Mouse (Mus musculus) heart, embryonic 10.5 days (tissue): Measurements from ENCODE around the gene Sgsm1. TPM values are rescaled to one million over a fixed set of nuclear protein-coding genes. Genes with fewer than 3 reads are reported as not detected.
A peak's percentile ranks its signal among the peaks of the same experiment; 100 is the strongest.

Source experiments
- DNase-seq: peaks from one replicate; pipeline ENCODE4 v3.0.0-alpha.2; 2017; ENCODE audit warnings: low spot score
- H3K27ac ChIP-seq: fragments of 300-500 bp; sonication (generic); 2 replicates; pipeline ENCODE4 v1.5.1; 2016; ENCODE audit warnings: mild to moderate bottlenecking
- H3K27me3 ChIP-seq: fragments of 300-500 bp; sonication (generic); 2 replicates; pipeline ENCODE4 v1.6.1; 2016; ENCODE audit warnings: mild to moderate bottlenecking; ENCODE audit not compliant: poor library complexity, insufficient read depth, severe bottlenecking
- H3K36me3 ChIP-seq: fragments of 300-500 bp; sonication (generic); 2 replicates; pipeline ENCODE4 v1.6.1; 2016; ENCODE audit warnings: mild to moderate bottlenecking, moderate library complexity
- H3K4me1 ChIP-seq: fragments of 300-500 bp; sonication (generic); 2 replicates; pipeline ENCODE4 v1.6.1; 2016; ENCODE audit warnings: mild to moderate bottlenecking
- H3K4me3 ChIP-seq: fragments of 300-500 bp; sonication (generic); 2 replicates; pipeline ENCODE4 v1.5.1; 2016; ENCODE audit warnings: mild to moderate bottlenecking, moderate library complexity
- H3K9me3 ChIP-seq: fragments of 300-500 bp; sonication (generic); 2 replicates; pipeline ENCODE4 v1.6.1; 2016; ENCODE audit warnings: mild to moderate bottlenecking, moderate library complexity
- WGBS: fragments of 180-500 bp; shearing (Covaris S2); methylation state at CpG from one replicate; pipeline ENCODE4 v1.1.7; 2016; 5-methylcytosine and 5-hydroxymethylcytosine counted together
- polyA plus RNA-seq: library from polyadenylated mRNA; unstranded; fragments of >200 nt; fragmentation: Nextera tagmentation; extraction: Ambion mirVana; gene quantifications from 2 replicates; pipeline ENCODE4 v1.2.1, GENCODE M21; 2016

Gene Sgsm1
- polyA plus RNA-seq, 1 experiment from 2014 or later: 6.7 TPM

DNA sequence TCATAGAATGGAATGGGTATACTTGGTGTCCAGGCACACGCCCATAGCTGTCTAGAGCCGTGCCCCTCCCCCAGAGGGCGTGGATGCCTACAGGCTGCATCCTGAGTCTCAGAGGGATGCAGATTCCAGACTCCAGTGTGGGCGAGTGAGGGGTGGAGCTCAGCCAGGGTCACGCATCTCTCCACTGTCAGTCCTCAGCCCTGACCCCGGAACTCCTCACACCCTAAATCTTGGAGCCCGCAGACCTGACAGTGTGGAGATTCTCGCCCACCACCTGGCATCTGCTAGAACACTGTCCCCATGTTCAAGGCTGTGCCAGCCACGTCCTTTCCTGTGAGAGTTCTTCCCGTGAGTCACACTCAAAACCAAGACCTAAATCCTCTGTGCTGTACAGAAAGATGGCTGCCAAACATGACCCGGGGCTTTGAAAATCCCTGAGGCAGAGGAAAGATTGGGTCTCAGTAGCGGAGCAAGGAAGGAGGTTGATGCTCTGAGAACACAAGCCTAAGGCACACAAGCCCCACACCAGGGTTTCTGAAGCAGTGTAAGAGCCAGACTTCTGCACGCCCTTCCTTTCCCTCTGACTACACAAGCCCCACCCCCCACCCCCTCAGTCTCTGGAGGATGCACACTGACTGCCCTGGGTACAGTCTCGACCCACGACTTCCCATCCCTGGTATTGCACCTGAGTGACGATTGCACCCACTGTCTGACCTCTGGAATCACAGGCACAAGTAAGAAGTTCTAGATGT is 34.2 kb upstream of the Sgsm1 start:
- WGBS: 37% methylated on average over 16 of the region's 16 CpGs
- Histone ChIP-seq H3K9me3 (no peaks in the 10 kb centered on the region), H3K4me1 (no peaks in the 10 kb centered on the region; the same call in 1 of the 2 replicates), H3K27ac (no peak overlapping the region), H3K27me3 (peaks cover 90% of the 10 kb centered on the region), H3K4me3 (no peak overlapping the region), H3K36me3 (no peaks in the 10 kb centered on the region)
- DNase-seq: no peak

DNA sequence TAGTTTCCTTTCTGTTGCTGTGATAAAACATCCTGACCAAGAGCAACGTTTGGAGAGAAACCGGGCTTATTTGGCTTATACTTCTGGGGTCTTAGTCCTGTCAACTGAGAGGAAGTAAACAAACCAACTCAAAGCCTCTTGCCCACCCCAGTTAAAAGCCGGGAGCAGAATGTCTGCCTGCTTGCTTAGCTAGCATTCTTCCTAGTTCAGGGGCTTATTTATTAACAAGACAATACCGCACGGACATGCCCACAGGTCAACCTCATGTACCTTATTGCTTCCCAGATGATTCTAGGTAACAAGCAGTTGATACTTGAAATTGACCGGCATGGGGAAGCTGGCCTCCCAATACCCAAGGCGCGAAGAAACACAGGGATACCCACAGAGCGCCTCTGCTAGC is 25.7 kb upstream of the Sgsm1 start:
- 32% methylated on average over 9 of the region's 9 CpGs for WGBS
- Histone ChIP-seq H3K27me3 (peaks cover 93% of the 10 kb centered on the region), H3K36me3 (no peaks in the 10 kb centered on the region), H3K9me3 (no peaks in the 10 kb centered on the region), H3K4me3 (peak overlapping the region; percentile 47; the same call in 1 of the 2 replicates), H3K4me1 (peaks cover 18% of the 10 kb centered on the region), H3K27ac (no peak overlapping the region)
- DNase-seq: no peak

DNA sequence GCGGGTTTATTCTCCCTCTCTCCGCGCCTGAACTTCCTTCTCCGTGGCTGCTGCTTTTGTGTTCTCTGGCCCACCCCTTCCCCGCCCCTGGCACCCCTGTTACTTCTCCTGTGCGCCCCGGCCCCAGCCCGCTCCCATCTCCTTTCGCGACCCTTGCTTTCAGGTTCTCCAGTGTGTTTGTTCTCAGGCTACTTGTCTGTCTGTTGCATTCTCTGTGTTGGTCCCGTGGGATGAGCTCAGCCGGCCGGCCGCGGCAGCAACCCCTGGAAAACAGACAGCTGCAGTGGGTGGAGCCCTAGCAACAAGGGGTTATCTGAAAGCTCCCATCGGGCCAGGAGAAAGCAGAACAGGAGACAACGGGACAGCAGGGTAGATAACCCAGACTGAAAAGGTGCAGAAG is 25.1 kb upstream of the Sgsm1 start:
- under 1% methylated on average over 17 of the region's 17 CpGs for WGBS
- H3K36me3 ChIP-seq: no peaks in the 10 kb centered on the region
- no peak overlapping the region for H3K27ac ChIP-seq
- peak overlapping the region; percentile 47 for H3K4me3 ChIP-seq
- no peaks in the 10 kb centered on the region for H3K9me3 ChIP-seq
- DNase-seq: no peak
- H3K4me1 ChIP-seq: peaks cover 18% of the 10 kb centered on the region
- H3K27me3 ChIP-seq: peaks cover 89% of the 10 kb centered on the region

DNA sequence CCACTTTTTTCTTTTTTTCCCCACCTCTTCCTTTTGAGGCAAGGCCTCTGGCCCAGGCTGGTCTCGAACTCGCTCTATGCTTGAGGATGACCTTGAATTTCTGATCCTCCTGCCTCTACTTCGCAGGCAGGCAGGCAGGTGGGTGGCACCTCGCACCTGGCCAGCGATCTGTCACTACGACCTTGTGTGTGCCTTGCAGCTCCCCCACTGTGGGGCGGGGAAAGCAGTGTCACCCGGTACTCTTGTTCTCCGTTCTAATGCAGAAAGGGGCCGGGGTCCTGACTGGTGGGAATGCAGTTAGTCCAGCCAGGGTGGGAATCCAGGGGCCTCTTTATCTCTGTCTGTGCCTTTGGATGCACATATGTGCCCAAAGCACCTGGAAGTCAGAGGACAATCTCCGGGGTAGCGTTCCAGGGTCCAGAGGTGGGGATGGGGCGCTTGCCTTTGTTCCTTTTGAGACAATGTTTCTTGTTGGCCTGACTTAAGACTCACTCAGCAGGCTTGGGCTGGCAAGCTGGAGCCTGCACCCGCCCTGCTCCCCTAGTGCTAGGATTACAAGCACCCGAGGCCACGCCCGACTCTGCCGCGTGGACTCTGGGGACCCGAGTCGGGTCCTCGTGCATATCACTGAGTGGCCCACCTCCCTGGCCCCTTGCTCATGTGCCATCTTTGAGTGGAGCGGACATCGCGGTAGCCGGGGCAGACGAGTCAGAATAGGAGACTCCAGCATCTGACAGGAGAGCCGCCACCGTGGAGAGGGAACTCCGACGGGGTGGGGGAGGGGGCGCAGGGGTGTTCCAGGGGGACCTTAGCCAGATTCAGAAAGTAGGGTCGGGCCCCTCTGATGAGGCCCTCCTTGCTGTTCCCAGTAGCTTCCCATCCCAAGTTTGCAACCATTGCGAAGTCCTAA is 24.3 kb upstream of the Sgsm1 start:
- Histone ChIP-seq H3K27ac (no peak overlapping the region), H3K4me1 (peaks cover 18% of the 10 kb centered on the region), H3K36me3 (no peaks in the 10 kb centered on the region), H3K9me3 (no peaks in the 10 kb centered on the region), H3K4me3 (peak overlapping the region; percentile 47), H3K27me3 (peaks cover 93% of the 10 kb centered on the region)
- 7% methylated on average over 34 of the region's 34 CpGs for WGBS
- DNase-seq: no peak

DNA sequence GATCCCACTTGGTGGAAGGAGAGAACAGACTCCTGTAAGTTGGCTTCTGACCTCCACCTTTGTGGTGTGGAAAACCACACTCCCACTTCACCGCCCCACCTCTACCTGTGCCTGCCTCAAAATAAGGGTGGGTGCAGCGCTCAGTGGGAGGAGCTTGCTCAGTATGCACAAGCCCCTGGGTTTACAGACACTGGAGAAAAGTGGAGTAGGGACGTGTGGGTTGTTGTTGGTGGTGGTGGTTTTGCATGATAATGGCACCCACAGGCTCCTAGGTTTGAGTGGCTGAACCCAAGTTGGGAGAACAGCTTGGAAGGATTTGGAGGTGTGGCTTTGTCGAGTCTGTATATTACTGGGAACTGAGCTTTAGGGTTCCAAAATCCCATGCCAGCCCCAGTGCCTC is 22.3 kb upstream of the Sgsm1 start:
- Histone ChIP-seq H3K4me1 (peaks cover 18% of the 10 kb centered on the region), H3K4me3 (no peak overlapping the region), H3K27ac (no peak overlapping the region), H3K27me3 (peaks cover 75% of the 10 kb centered on the region), H3K36me3 (no peaks in the 10 kb centered on the region), H3K9me3 (peaks cover 11% of the 10 kb centered on the region)
- no peak for DNase-seq
- WGBS: 50% methylated on average over 4 of the region's 4 CpGs

DNA sequence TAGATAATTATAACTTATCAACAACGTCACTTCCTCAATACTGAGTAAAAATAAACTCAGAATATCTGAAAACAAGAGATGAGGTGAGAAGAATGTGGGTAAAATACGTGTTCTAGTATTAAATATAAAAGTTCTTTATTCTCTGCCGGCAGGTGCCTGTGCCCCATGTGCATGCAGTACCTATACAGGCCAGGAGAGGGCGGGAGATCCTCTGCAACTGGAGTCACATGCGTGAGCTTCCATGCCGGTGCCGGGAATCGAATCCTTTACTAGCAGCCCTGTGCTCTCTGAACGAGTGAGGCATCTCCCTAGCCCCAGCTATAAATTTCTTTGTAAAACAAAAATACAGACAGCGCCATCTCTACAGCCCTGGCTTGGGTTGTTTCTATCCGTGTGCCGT is 21.7 kb upstream of the Sgsm1 start:
- no peak for DNase-seq
- H3K4me1 ChIP-seq: peaks cover 18% of the 10 kb centered on the region
- 26% methylated on average over 12 of the region's 12 CpGs for WGBS
- H3K9me3 ChIP-seq: peaks cover 11% of the 10 kb centered on the region
- H3K36me3 ChIP-seq: no peaks in the 10 kb centered on the region
- H3K4me3 ChIP-seq: no peak overlapping the region
- H3K27me3 ChIP-seq: peaks cover 69% of the 10 kb centered on the region
- no peak overlapping the region for H3K27ac ChIP-seq

DNA sequence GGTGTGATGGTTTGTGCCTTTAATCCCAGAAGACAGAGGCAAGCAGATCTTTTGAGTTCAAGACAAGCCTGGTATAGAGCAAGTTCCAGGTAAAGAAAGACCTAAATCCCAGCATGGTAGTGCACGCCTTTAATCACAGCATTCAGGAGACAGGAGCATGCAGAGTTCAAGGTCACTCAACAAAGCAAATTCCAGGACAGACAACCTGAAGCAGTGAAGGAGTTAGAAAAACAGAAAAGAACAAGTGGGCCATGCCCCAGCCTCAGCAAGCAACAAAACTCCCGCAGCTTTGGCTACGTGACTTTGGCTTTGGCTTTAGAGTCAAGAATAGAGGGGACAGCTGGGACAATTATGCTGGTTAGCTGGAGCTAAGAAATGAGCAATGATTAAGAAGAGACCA is 19.6 kb upstream of the Sgsm1 start:
- WGBS: 80% methylated on average over 3 of the region's 3 CpGs
- peaks cover 11% of the 10 kb centered on the region for H3K9me3 ChIP-seq
- no peaks in the 10 kb centered on the region for H3K36me3 ChIP-seq
- peaks cover 8% of the 10 kb centered on the region for H3K4me1 ChIP-seq
- peaks cover 60% of the 10 kb centered on the region for H3K27me3 ChIP-seq
- H3K27ac ChIP-seq: no peak overlapping the region
- H3K4me3 ChIP-seq: no peak overlapping the region
- no peak for DNase-seq

DNA sequence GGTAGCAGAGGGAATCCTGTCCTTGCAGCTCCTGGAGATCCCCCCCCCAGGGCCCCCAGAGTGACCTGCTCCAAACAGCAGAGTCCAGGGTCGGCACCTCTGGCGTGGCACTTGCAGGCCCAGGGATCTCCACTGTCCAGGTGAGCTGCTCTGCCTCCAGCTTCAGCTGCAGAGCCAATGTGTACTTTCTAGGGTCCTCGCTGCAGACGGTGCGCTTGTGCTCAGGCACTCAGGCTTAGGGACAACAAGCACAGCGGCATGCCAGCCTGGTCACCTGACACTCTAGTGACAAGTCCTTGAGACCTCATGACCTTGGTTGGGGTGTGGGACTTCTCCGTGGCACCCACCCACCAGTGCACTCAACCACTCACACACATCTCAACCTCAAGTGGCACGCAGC is 18.9 kb upstream of the Sgsm1 start:
- DNase-seq: no peak
- H3K4me1 ChIP-seq: peaks cover 1% of the 10 kb centered on the region
- peaks cover 11% of the 10 kb centered on the region for H3K9me3 ChIP-seq
- peaks cover 60% of the 10 kb centered on the region for H3K27me3 ChIP-seq
- no peaks in the 10 kb centered on the region for H3K36me3 ChIP-seq
- H3K27ac ChIP-seq: no peak overlapping the region
- WGBS: 88% methylated on average over 8 of the region's 8 CpGs
- no peak overlapping the region for H3K4me3 ChIP-seq

DNA sequence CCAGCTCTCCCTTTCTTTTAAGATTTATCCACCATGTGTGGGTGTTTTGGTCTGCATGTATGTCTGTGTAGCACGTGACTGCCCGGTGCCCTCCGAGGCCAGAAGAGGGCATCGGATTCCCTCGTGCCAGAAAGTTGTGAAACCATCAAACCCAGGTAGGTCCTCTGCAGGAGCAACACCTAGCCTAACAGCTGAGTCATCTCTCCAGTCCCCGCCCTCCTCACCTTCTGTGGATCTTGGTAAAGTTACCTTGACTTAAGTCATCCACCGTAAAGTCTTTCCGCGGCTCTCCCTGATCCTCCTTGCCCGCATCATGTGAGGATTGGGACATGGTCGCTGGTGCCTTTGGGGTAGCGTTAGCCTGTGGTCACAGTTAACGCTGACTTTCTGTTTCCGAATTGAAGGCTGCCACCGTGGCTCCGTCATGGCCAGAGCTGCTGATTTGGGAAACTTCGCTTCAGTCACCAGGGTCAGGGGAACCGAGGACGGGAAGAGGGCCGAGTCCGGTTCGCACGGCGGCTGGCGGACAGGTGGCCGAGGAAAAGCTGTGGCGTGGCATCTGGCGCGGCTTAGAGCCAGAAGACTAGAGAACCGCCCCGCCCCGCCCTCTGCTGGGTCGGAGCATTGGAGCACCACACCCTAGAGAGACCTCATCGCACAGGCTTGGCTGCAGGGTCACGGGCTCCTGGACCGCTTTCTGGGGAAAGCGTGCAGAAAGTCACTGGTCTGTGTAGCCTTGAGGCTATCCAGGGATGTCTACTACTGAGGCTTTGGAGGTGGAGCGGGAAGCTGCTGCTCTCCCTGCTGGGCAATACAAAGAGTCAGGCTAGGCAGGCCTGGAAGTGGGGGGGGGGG is 13.4 kb upstream of the Sgsm1 start:
- peak overlapping the region; percentile 55 for H3K4me3 ChIP-seq

DNA sequence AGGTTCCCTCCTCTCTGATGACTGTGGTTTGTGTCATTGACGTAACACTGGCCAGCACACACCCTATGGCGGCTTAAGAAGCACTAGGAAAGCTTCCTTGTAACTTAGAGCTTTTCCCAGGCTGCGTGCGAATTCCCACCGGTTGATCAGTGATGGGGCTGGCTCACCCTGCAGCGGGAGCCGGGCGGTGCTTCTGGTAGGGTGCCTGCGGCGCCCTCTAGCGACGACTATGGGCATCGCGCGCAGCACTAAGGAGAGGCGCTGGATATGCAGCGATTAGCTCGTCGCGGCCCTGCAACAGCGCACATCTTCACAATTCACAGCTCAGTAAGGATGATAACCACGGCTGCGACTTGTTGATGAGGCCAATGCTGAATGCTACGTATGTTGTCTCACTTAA is 3.4 kb upstream of the Sgsm1 start:
- H3K27me3 ChIP-seq: peaks cover 70% of the 10 kb centered on the region
- no peak for DNase-seq
- H3K4me1 ChIP-seq: peaks cover 13% of the 10 kb centered on the region
- no peaks in the 10 kb centered on the region for H3K9me3 ChIP-seq
- no peak overlapping the region for H3K4me3 ChIP-seq
- no peak overlapping the region for H3K27ac ChIP-seq
- 1% methylated on average over 24 of the region's 24 CpGs for WGBS
- H3K36me3 ChIP-seq: no peaks in the 10 kb centered on the region

More for the DNA sequence above, 13.4 kb upstream of the Sgsm1 start:
- DNase-seq: no peak
- H3K27ac ChIP-seq: no peak overlapping the region
- no peaks in the 10 kb centered on the region for H3K36me3 ChIP-seq
- 5% methylated on average over 38 of the region's 38 CpGs for WGBS
- peaks cover 6% of the 10 kb centered on the region for H3K4me1 ChIP-seq
- peaks cover 56% of the 10 kb centered on the region for H3K27me3 ChIP-seq
- H3K9me3 ChIP-seq: peaks cover 10% of the 10 kb centered on the region

DNA sequence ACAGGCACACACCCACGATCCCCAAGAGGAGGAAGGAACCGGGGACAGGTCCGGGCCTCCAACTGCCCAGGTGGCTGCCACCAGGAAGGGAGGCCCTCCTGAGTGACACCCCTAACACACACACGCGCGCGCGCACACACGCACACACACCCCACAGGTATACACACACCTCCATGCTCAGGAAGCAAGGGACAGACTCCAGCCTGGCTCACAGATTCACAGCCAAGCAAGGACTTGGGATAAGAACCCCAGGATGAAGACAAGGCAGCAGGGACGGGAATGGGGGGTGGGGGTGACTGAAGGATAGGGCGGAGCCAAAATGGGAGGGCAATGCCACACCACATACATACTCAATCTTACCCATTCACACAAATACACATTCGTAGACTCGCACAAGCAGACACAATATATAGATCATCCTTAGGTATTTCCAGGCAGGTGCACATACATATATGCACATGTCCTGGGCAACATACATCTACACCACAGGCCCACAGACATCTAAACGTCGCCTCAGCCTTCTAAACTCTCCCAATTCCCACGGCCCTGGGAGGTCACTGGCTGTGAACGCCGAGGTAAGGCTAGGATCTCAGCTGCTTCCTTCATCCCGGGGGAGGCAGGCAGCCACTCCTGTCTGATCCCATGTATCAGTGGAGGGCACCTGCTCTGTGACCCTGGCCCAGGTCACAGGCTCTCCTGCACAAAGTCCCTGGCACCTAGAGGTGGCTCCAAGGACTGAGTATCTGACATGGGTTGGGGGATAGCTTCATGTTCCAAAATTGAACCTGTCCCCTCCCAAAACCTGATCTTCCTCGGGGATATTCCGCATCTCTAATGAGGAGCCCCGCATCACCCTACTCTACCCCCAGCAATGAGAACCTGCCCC is 852 bp downstream of the Sgsm1 start:
- DNase-seq: no peak
- 60% methylated on average over 22 of the region's 22 CpGs for WGBS
- no peak overlapping the region for H3K27ac ChIP-seq
- no peaks in the 10 kb centered on the region for H3K36me3 ChIP-seq
- H3K27me3 ChIP-seq: peaks cover 77% of the 10 kb centered on the region
- H3K4me3 ChIP-seq: peak overlapping the region; percentile 63
- no peaks in the 10 kb centered on the region for H3K9me3 ChIP-seq
- peaks cover 29% of the 10 kb centered on the region for H3K4me1 ChIP-seq
